Mouse (Mus musculus): ENCODE measurements around the gene Cysltr1. TPM values are rescaled to one million over a fixed set of nuclear protein-coding genes. Genes with fewer than 3 reads are reported as not detected.

Cysltr1 gene
- polyA plus RNA-seq, 1 experiment: 1.4 TPM

- no peak overlapping the region for H3K4me3 ChIP-seq (replicated peaks; ENCODE audit: control insufficient read depth, low read depth, low read length)
- H3K27ac ChIP-seq (ENCODE audit: control insufficient read depth, insufficient read depth, low read depth, low read length, poor library complexity): no peak overlapping the region
- TF ChIP-seq POLR2A (IDR thresholded peaks at IDR 0.05; ENCODE audit: borderline replicate concordance, control insufficient read depth, low read depth, low read length): no peak
- TF ChIP-seq CTCF (IDR thresholded peaks at IDR 0.05; ENCODE audit: control insufficient read depth, insufficient read depth, low read length): no peak
- no peaks in the 10 kb centered on the region for H3K4me1 ChIP-seq (ENCODE audit: control insufficient read depth, insufficient read depth, low read length)
Observed at GRCm38 (mm10) chrX:106593914-106594313, 9.6 kb downstream of the Cysltr1 start.

DNA sequence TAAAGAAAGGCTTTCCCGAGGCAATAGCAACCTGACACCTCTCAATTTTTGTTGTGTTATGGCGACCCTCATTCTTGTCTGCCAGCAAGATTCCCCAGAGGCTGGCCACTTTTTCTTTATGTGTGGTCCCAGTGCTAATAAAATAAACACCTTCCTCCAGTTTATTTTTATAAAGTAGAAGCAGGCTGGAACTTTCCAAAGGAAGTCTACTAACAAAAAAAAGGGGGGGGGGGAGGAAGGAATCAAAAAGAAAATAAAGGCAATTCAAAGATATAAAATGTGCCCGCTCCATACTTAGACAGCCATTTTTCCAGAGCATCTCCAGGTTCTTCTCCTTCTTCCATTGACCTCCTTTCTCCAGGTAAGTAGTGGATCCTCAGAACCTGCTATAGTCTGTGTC is 20.6 kb downstream of the Cysltr1 start, which contains the start of gene Gm5127:
Gene Gm5127, plus strand, starts transcription at position 301 of the 400 bp plus-strand sequence.
- H3K4me3 ChIP-seq (replicated peaks; ENCODE audit: control insufficient read depth, low read depth, low read length): no peak within 1 kb of the TSS
- 73% methylated on average over 3 of the region's 3 CpGs for WGBS
- H3K4me1 ChIP-seq (ENCODE audit: control insufficient read depth, insufficient read depth, low read length): no peaks in the 10 kb centered on the region
- H3K27ac ChIP-seq (ENCODE audit: control insufficient read depth, insufficient read depth, low read depth, low read length, poor library complexity): no peak within 1 kb of the TSS
- TF ChIP-seq CTCF (IDR thresholded peaks at IDR 0.05; ENCODE audit: control insufficient read depth, insufficient read depth, low read length): no peak

DNA sequence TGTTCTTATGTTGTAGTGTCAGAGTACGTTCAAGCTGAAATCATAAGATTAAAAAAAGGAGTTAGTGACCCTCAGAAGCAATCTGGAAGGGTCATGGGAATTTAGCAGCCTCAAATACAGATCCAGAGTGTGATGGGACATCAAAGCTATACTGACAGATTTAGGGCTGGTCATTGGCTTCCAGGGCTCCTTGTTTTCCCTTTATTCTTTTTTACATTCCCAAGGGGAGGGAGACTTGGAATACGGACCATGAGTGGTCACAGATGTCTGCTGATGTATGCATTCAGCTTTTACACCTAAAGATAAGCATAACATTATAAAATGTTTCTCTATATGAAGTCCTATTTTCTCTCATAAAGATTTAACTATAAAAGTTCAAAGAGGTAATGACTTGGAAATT is 21.3 kb downstream of the Cysltr1 start:
- H3K27ac ChIP-seq (ENCODE audit: control insufficient read depth, insufficient read depth, low read depth, low read length, poor library complexity): no peak overlapping the region
- H3K4me3 ChIP-seq (replicated peaks; ENCODE audit: control insufficient read depth, low read depth, low read length): no peak overlapping the region
- no peaks in the 10 kb centered on the region for H3K4me1 ChIP-seq (ENCODE audit: control insufficient read depth, insufficient read depth, low read length)
- WGBS: 48% methylated on average over 2 of the region's 2 CpGs
- no peak for TF ChIP-seq POLR2A (IDR thresholded peaks at IDR 0.05; ENCODE audit: borderline replicate concordance, control insufficient read depth, low read depth, low read length)
- no peak for TF ChIP-seq CTCF (IDR thresholded peaks at IDR 0.05; ENCODE audit: control insufficient read depth, insufficient read depth, low read length)

GRCm38 (mm10) chrX:106580410-106580809 is 23.1 kb downstream of the Cysltr1 start:
- Histone ChIP-seq H3K4me1 (ENCODE audit: control insufficient read depth, insufficient read depth, low read length) (no peaks in the 10 kb centered on the region), H3K4me3 (replicated peaks; ENCODE audit: control insufficient read depth, low read depth, low read length) (no peak overlapping the region), H3K27ac (ENCODE audit: control insufficient read depth, insufficient read depth, low read depth, low read length, poor library complexity) (no peak overlapping the region)
- TF ChIP-seq POLR2A (IDR thresholded peaks at IDR 0.05; ENCODE audit: borderline replicate concordance, control insufficient read depth, low read depth, low read length) (no peak), CTCF (IDR thresholded peaks at IDR 0.05; ENCODE audit: control insufficient read depth, insufficient read depth, low read length) (no peak)

GRCm38 (mm10) chrX:106578966-106579365 is 24.5 kb downstream of the Cysltr1 start:
- no peaks in the 10 kb centered on the region for H3K4me1 ChIP-seq (ENCODE audit: control insufficient read depth, insufficient read depth, low read length)
- TF ChIP-seq CTCF (IDR thresholded peaks at IDR 0.05; ENCODE audit: control insufficient read depth, insufficient read depth, low read length): no peak
- no peak for TF ChIP-seq POLR2A (IDR thresholded peaks at IDR 0.05; ENCODE audit: borderline replicate concordance, control insufficient read depth, low read depth, low read length)
- WGBS: 76% methylated on average over 3 of the region's 3 CpGs
- H3K4me3 ChIP-seq (replicated peaks; ENCODE audit: control insufficient read depth, low read depth, low read length): no peak overlapping the region
- H3K27ac ChIP-seq (ENCODE audit: control insufficient read depth, insufficient read depth, low read depth, low read length, poor library complexity): no peak overlapping the region

GRCm38 (mm10) chrX:106555457-106555856 is 48.0 kb downstream of the Cysltr1 start:
- no peak overlapping the region for H3K4me3 ChIP-seq (replicated peaks; ENCODE audit: control insufficient read depth, low read depth, low read length)
- no peak overlapping the region for H3K27ac ChIP-seq (ENCODE audit: control insufficient read depth, insufficient read depth, low read depth, low read length, poor library complexity)
- TF ChIP-seq CTCF (IDR thresholded peaks at IDR 0.05; ENCODE audit: control insufficient read depth, insufficient read depth, low read length) (no peak), POLR2A (IDR thresholded peaks at IDR 0.05; ENCODE audit: borderline replicate concordance, control insufficient read depth, low read depth, low read length) (no peak)
- H3K4me1 ChIP-seq (ENCODE audit: control insufficient read depth, insufficient read depth, low read length): no peaks in the 10 kb centered on the region
- 42% methylated on average over 2 of the region's 2 CpGs for WGBS

DNA sequence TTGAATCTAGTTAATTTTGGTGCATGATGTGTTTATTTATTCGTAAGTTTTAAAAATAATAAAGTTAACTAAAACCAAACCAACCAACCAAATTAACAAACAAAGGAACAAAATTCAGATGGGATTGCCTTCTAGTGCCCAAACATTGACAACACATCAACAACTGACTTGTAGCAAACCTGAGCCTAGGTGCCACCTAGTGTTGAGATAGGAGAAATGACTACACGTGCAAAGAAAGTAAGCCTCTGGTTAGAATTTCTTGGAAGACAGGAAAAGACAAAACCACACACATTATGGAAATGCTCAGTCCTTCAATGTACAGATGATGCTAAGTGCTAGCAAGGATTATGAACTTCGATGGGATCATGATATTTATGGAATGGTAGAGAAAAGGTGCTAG is 67.1 kb downstream of the Cysltr1 start:
- Histone ChIP-seq H3K4me1 (ENCODE audit: control insufficient read depth, insufficient read depth, low read length) (no peaks in the 10 kb centered on the region), H3K27ac (ENCODE audit: control insufficient read depth, insufficient read depth, low read depth, low read length, poor library complexity) (no peak overlapping the region), H3K4me3 (replicated peaks; ENCODE audit: control insufficient read depth, low read depth, low read length) (no peak overlapping the region)
- TF ChIP-seq CTCF (IDR thresholded peaks at IDR 0.05; ENCODE audit: control insufficient read depth, insufficient read depth, low read length): no peak
- no peak for TF ChIP-seq POLR2A (IDR thresholded peaks at IDR 0.05; ENCODE audit: borderline replicate concordance, control insufficient read depth, low read depth, low read length)
- 46% methylated on average over 3 of the region's 3 CpGs for WGBS

Other genes starting within 250 kb of the Cysltr1 start
- gene Fndc3c1, start 118.3 kb downstream of the Cysltr1 start, polyA plus RNA-seq (2011; ENCODE audit: insufficient read depth, insufficient read length, low replicate concordance, missing spikeins): not detected in 2 replicates
- gene Gm5127, start 20.5 kb downstream of the Cysltr1 start, polyA plus RNA-seq (2011; ENCODE audit: insufficient read depth, insufficient read length, low replicate concordance, missing spikeins): 1.3 TPM in 1 of 2 replicates, not detected in the other
- not detected in 2 replicates for gene Rtl3, start 237.0 kb upstream of the Cysltr1 start, polyA plus RNA-seq (2011; ENCODE audit: insufficient read depth, insufficient read length, low replicate concordance, missing spikeins)

Measured in bone marrow, adult 2 months (tissue).